Mouse (Mus musculus): ENCODE data around the gene Spats2.
A peak's percentile ranks its signal among the peaks of the same experiment; 100 is the strongest.
"Not testable (repeated sequence)": the region's sequence is repeated elsewhere in the genome, so short reads cannot be mapped to it uniquely, and the experiment has no call there.

Gene Spats2

DNA sequence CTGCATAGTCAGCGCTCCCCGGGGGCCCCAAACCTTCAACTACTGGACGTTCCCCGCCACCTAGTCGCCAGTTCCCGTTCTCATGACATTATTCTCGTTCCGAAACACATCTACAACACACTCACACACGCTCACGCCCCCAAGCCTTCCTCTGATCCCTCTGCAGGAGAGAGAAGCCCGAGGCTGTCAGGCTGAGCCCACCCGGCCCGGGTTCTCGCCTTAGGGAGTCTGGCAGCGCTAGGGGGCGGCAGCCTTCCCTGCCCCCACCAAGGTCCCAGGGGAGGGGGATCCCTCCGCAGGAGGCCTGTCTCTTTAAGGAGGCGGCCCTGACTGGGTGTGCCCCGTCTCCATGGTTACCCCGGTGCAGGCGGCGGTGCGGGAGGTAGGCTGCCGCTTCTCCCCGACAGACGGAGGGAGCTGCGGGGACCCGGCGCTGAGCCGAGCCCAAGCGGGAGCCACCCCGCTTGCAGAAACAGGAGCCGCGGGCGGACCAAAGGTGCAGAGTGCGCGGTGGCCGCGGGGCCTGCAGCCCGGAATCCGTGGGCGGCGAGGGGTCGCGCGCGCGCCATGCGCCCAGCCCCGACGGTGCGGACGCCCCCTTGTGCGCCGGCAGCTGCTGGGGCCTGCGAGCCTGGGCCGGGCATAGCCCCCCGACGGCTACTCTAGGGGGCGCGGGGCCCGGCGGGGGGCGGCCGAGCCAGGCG lies 98.6 kb downstream of the Spats2 start, which contains the start of gene Kcnh3:
Gene Kcnh3 (plus strand): TSS at position 654 of the 704 bp plus-strand sequence.
- peak; percentile 47 for DNase-seq (ENCODE audit: low spot score)

DNA sequence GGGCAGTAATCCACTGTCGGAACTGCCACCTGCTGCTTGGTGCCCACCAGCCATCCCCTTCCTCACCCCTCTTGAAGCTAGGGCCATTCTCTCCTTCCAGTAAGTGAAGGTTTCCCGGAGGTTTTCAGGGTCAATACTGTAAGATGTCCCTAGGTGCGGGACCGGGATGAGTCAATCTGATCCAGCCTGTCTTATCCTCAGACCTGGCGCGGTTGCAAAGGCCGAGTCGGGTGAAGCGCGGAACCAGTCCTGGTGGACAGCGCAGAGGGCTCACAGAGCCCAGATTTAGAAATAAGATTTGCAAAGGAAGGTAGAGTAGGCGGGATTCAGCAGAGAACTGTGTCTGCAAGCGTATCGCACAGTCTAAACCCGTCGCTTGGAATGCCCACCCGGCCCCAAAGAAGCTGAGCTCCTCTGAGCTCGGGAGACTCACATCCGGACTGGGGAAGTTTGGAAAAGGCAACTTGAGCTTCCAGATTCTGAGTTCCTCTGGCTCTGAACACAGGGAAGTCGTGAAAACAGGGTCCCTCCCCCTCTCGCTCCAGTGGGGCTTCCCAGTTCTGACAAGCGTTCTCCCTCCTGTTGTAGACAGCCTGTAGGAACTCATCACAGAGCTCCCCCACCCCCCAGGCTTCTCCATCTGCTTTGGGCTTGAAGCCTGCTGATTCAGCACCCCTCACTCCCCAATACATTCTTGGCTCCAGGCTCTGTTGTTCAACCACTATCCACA lies 99.5 kb downstream of the Spats2 start:
- peak; percentile 22 for DNase-seq (ENCODE audit: low spot score)

DNA sequence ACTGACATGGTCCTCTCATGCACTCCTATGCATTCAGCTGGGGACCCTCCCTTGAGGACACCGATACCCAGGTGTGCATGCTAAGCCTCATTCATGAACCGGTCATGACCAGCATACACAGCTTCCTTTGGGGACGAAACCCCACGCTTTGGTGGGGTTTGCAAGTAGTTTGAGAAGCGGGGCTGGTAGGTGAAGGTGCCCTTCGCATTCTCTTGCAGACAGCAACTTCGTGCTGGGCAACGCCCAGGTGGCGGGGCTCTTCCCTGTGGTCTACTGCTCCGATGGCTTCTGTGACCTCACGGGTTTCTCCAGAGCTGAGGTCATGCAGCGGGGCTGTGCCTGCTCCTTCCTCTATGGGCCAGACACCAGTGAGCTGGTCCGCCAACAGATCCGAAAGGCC lies 100.4 kb downstream of the Spats2 start:
- no peak for DNase-seq (ENCODE audit: low spot score)

DNA sequence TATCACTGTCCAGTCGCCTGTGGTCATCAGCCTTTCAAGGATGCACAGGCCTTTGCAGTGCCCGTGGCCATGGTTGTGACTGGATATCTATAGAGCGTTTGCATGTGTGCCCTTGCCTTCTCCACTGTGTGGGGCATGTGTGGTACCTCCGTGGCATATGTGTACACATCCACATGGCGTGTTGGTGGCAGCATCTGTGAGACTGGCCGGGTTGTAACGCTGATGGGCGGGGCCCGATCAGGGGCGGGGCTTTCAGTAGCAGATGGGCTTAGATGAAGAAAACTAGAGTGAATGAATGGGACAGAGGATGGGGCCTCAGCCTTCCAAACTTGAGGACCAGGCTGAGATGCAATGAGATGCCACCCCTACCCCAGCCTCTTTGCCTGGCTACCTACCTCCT lies 106.3 kb downstream of the Spats2 start:
- DNase-seq (ENCODE audit: low spot score), result no peak

DNA sequence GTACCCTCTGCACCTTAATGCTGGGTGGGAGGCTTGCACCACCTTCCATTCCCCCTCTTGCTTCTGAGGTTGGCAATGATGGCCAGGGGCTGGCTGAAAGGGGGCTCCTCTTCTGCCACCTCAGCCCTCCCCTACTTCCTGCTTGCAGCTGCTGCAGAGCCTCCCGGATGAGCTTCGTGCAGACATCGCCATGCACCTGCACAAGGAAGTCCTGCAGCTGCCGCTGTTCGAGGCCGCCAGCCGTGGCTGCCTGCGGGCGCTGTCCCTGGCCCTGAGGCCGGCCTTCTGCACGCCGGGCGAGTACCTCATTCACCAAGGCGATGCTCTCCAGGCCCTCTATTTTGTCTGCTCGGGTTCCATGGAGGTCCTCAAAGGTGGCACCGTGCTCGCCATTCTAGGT lies 108.0 kb downstream of the Spats2 start:
- DNase-seq (ENCODE audit: low spot score), result no peak

DNA sequence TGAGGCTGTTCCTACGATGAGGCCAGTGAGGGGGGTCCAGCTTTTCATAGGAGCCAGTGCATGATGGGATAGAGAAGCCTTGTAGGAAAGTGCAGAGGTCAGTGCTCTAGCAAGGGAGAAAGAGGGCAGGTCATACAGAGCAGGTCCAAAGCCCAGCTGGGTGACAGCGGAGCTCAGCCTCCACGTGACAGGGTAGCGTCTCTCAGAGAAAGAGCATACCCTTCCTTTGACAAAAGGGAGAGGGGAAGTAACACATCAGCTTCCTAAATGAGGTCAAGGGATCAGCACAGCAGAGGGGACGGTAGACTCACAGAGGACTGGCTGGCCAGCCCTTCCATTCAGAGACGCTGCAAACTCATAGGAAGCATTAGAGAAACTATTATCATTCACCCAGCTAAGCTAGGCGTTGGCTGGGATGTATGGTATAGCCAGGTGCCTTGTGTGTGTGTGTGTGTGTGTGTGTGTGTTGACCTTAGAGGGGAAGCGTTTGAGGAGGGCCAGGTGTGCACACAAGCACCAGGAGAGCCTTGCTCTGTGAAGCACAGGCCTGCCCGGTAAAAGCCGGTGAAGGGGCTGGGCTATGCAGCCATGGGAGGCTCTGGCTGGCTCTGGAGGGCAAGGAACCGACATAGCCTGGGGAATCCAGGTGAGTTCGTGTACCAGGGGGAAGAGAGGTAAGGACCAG lies 108.8 kb downstream of the Spats2 start:
- DNase-seq (ENCODE audit: low spot score), result no peak

DNA sequence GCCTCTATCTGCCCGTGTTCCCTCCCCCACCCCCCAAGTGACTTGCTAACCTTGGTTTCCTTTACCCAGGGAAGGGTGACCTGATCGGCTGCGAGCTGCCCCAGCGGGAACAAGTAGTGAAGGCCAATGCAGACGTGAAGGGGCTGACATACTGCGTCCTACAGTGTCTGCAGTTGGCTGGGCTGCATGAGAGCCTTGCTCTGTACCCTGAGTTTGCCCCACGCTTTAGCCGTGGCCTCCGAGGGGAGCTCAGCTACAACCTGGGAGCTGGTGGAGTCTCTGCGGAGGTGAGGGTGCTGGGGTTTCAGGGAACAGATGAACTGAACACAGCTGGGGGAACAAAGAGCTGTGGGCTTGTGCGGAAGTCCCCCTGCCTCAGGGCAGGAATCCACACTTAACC lies 112.3 kb downstream of the Spats2 start:
- DNase-seq (ENCODE audit: low spot score), result no peak

DNA sequence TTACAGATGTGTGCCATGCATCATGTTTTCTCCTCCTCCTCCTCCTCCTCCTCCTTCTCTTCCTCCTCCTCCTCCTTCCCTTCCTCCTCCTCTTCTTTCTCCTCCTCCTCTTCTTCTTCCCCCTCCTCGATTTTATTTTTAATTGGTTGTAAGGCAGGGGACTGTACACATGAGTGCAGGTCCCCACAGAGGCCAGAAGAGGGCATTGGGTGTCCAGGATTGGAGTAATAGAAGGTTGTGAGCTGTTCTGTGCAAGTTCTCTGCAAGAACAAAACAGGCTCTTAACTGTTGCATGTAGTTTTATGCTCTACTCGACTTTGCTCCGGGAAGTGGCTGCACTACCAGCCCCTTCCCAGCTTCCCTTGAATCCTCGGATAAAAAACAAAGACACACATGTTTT lies 114.4 kb downstream of the Spats2 start:
- DNase-seq (ENCODE audit: low spot score), result no peak

DNA sequence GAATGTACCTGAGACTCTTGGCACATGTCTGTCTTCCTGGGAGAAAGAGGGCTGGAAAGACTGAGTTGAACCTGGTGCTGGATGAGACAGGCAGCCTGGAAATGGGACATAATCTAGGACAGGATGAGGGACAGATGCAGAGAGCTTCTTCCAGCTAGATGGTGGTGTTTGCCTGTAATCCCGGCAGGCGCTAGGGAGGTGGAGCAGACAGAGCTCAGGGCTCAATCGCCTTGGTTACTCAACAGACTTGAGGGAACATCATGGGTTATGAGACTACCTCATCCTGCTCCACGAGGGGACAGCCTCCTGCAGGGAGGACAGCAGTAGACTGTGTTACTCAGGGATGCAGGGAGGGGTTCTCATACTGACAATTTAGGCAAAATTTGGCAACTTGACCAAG lies 115.5 kb downstream of the Spats2 start:
- no peak for DNase-seq (ENCODE audit: low spot score)

DNA sequence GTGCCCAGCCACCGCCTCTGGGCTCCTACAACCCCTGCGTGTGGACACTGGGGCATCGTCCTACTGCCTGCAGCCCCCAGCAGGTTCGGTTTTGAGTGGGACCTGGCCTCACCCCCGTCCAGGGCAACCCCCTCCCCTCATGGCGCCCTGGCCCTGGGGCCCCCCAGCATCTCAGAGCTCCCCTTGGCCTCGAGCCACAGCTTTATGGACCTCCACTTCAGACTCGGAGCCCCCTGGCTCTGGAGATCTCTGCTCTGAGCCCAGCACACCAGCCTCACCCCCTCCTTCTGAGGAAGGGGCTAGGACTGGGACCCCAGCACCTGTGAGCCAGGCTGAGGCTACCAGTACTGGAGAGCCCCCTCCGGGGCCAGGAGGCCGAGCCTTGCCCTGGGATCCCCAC lies 116.3 kb downstream of the Spats2 start:
- no peak for DNase-seq (ENCODE audit: low spot score)

DNA sequence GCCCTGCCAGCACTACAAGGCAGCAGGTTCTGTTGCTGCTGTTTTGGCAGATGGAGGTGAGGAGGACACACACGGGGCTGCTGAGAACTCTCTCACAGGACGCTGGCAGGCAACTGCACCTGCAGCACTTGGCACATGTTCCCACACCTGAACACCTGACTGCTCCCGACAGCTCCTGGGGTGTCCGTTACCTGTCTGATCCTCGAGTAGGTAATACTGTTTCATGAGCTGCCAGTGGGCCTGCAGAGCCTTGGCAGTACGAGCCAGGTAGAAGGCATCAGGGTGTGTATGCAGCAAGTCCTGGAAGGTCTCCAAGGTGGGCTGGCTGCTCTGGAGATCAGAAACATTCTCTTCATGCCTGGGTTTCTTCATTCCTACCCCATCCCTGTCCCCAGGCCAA lies 121.0 kb downstream of the Spats2 start:
- not testable (repeated sequence) for DNase-seq (ENCODE audit: low spot score)

DNA sequence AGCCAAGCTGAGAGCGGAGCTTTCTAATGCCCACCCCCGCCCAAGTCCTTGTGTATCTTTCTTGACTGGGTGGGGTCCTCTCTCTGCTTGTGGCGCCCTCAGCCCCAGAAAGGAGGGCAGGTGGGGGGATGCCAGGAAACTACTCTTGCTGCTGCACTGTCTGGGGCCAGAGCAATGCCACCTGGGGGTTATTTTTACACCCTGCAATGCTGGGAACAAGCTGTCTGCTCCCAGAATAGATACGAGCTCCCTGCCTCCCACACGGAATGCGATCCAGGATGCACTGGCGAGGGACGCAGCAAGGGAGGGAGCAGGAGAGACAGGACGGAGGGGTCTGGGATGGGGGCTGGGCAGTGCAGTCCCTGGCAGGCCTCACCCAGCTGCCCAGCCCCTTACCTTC lies 123.3 kb downstream of the Spats2 start:
- DNase-seq (ENCODE audit: low spot score), result no peak

DNA sequence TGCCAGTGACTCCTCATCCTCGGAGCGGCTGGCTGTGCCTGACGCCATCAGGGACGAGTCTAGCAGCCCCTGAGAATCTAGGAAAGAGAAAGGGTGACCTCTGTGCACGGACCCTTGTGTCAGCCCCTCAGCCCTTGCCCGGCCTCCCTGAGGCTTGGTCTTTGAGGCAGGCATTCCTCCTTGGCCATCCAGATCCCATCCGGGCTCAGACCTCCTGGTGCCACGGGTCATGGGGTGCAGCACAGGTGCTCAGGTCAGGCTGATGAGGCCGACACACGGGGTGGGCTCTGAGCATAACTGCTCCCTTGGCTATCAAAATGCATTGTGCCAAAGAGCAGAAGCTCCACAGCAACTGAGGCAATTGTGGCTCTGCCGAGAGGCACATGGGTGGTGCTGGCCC lies 124.2 kb downstream of the Spats2 start:
- no peak for DNase-seq (ENCODE audit: low spot score)

DNA sequence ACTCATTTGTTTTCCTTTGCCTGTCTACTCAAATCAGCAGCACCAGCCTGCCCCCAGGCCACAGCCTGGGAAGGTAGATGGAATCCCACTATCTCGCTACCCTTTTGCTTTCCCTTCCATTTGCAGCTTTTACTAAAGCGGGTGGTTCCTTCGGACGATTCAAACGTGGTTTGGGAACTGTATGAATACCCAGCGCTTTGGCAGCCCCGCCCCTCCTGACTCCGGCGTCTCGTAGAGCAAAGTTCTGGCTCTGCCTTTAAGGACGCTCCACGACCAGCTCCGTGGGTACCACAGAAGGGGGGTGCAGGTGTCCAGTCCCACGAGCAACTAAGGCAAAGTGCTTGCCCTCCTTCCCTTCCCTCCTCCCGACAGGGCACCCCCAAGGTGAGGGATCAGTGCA lies 125.4 kb downstream of the Spats2 start:
- peak; percentile 26 for DNase-seq (ENCODE audit: low spot score)

DNA sequence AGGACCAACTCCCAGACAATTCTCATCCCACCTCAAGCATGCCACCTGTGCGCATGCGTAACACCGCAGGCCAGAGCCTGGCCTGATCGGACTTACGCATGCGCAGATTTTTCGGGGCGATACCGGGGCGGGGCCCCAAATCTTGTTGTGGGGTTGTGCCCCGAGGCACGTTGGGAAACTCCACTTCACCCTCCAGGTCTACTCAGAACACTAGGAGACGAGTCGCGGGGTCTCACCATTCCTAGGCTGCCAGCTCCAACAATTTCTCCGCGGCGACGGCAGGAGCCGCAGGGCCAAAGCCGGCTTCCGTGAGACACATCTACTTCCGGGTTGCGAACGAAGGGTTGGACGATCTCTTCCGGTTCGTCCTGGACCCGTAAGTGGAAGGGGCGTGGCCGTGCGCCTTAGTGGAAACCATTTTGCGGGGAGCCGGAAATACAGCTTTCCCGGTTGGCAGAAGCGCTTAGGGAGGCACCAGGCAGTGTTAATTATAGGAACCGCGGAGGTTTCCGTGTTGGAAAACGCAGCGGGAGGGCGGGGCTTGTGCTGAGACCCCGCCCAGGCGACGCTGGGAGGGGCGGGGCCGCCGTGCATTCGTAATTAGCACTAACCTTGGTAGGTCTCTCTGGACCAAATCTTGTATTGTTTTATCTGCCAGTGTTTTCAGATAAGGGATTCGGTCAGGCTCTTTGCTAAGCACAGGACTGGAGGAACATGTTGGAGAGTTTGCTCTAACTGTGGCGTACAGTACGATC lies 126.1 kb downstream of the Spats2 start, which contains the start of gene Mcrs1:
Gene Mcrs1 (minus strand): TSS at position 336 of the 755 bp plus-strand sequence.
- DNase-seq (ENCODE audit: low spot score), result peak; percentile 93

DNA sequence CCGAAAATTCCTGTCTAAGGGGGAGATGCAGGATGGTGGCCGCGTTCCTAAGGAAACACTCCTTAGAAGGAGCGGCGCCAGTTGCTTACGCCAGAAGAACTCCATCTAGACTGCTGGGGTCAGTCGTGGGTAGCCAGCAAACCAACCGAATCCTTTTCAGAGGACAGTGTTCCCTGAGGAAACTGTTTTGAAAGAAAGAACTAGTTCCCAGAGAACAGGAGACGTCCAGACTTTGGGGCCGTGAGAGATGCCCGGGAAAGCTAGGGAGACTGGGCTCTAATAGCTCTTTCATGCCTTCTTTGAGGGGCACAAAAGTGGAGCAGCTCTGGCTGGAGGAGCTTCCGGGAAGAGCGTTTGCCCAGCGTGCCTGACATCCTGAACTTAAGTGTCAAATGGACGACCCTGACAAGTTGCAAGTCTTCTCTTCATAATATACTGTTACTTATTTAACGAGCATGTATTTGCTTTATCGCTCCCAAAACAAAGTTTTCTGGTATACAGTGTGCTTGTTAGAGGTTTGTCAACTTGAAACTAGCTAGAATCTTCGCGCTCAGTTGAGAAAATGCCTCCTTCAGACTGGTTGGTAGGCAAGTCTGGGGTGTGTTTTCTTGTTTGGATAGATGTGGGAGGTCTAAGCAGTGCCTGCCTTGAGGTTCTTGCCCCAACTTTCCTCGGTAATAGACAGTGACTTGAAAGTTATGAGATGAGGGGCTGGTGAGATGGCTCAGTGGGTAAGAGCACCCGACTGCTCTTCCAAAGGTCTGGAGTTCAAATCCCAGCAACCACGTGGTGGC lies 126.9 kb downstream of the Spats2 start:
- DNase-seq (ENCODE audit: low spot score), result no peak

DNA sequence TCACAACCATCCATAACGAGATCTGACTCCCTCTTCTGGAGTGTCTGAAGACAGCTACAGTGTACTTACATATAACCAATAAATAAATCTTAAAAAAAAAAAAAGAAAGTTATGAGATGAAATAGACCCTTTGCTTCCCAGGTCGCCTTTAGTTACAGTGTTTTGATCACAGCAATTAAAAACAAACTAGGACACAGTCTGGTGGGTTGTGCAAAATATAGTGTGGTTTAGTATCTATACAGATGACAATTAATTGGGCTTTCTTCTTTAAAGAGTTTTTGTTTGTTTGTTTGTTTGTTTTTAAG lies 127.4 kb downstream of the Spats2 start:
- not testable (repeated sequence) for DNase-seq (ENCODE audit: low spot score)

DNA sequence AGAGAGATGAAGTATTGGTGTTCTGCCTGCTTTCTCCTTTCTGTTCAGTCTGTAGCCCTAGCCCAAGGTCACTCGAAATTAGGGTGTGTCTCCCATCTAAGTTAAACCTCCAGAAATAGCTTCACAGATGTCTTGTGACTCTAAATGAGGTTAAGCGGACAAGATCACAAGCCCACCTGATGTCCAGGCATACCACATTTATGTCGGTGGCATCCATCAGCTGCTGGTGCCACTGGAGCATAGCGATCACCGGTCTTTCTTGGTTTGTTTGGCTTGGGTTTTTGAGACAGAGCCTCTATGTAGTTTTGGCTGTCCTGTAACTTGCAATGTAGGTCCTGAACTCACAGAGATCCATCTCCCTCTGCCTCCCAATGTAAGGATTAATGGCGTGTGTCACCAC lies 128.1 kb downstream of the Spats2 start:
- DNase-seq (ENCODE audit: low spot score), result no peak

DNA sequence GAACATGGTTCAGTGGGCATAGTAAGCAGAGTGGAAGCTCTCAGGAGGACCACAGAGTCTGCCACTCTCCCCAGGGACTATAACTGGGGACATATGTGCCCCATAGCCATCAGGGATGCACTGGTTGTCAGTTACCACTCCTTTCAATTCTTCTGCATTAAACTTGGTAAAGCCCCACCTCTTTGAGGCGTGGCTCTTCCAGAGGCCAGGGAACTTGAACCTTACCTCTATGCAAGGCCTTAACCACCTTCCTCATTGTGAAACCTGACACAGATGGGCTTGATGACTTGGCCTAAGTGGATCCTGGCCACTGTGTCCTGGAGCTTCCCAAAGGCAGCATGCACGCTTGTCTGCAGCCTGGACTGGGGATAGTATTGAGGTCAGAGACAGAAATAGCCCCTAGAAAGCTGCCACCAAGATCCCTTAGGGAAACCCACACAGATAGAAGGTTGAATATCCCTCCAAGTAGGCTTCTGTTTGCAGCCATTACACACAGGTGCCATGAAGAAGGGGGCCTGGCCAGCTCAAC lies 128.8 kb downstream of the Spats2 start:
- DNase-seq (ENCODE audit: low spot score), result no peak

DNA sequence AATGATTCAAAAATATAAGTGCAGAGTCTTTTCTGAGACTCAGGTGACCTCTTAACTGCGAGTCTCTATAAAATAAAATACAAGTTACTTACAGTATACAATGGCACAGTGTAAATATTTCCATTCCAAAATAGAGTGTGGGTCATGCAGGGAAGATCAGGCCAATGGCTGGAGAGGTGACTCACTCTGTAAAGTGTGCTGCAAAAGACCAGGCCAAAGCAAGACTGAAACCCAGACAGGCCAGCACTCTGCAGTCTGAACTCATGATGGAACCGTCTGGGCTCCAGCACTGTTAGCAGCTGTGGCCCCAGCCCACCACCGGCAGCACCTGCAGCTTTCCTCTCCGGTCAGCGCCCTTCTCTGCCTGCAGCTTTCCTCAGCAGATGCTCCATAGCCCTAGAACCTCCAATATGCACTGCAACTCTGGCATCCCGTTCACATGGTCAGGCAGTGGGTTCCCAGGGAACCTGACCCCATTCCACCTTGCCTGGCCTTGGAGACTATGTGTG lies 129.6 kb downstream of the Spats2 start:
- no peak for DNase-seq (ENCODE audit: low spot score)

DNA sequence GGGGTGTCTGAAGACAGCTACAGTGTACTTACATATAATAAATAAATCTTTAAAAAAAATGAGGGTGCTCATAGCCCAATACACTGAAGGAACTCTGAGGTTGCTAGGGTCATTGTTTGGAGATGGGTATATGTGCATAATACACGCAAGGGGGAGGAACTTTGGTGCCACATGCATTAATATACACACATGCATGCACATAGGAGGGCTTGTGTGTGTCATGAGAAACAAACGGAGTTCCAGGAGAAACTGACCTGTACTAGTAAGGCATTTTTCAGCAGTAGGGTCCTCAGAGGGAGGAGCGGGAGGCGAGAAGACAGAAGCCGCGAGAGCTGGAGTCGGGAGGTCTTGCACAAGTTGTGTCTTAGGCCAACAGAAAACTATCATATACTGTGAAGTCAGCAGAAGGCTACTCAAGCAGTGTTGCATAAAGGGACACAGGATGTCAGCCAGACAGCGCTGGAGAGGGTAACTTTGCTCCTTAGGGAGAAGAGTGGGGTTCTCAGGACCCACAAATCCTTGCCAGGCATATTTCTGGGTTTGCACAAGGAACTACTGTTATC lies 133.5 kb downstream of the Spats2 start:
- DNase-seq (ENCODE audit: low spot score), result peak; percentile 22

All from ovary, postnatal 14 days (tissue).